Mouse (Mus musculus): ENCODE data around the gene Ruvbl2. TPM values are rescaled to one million over a fixed set of nuclear protein-coding genes. Genes with fewer than 3 reads are reported as not detected.
A peak's percentile ranks its signal among the peaks of the same experiment; 100 is the strongest.

The Ruvbl2 gene
- total RNA-seq, 2 experiments from 2014 or later, result 38.7 to 39.3 TPM

- no peak for DNase-seq
Observed at GRCm38 (mm10) chr7:45421194-45421593, 16.7 kb downstream of the Ruvbl2 start.

GRCm38 (mm10) chr7:45420615-45420919 is 17.3 kb downstream of the Ruvbl2 start, which contains the start of gene Lhb:
Lhb (plus strand) TSS chr7:45420820.
- no peak for DNase-seq

GRCm38 (mm10) chr7:45419859-45420614 is 17.9 kb downstream of the Ruvbl2 start:
- no peak for DNase-seq

- no peak for DNase-seq
Observed at GRCm38 (mm10) chr7:45417962-45418492, 19.9 kb downstream of the Ruvbl2 start.

- no peak for DNase-seq
Observed at GRCm38 (mm10) chr7:45415636-45416035, 22.3 kb downstream of the Ruvbl2 start.

- no peak for DNase-seq
Observed at GRCm38 (mm10) chr7:45414740-45415224, 23.1 kb downstream of the Ruvbl2 start.

GRCm38 (mm10) chr7:45413864-45414739 is 23.8 kb downstream of the Ruvbl2 start:
- no peak for DNase-seq

GRCm38 (mm10) chr7:45413113-45413863 is 24.6 kb downstream of the Ruvbl2 start, which contains the start of gene Ntf5:
Ntf5 (plus strand) TSS chr7:45413695.
- DNase-seq, result peak; percentile 38

- DNase-seq, result no peak
Observed at GRCm38 (mm10) chr7:45412421-45412820, 25.5 kb downstream of the Ruvbl2 start.

- DNase-seq, result no peak
Observed at GRCm38 (mm10) chr7:45409497-45410163, 28.3 kb downstream of the Ruvbl2 start.

- DNase-seq, result no peak
Observed at GRCm38 (mm10) chr7:45408949-45409348, 28.9 kb downstream of the Ruvbl2 start.

GRCm38 (mm10) chr7:45408351-45408750 is 29.5 kb downstream of the Ruvbl2 start:
- no peak for DNase-seq

- DNase-seq, result no peak
Observed at GRCm38 (mm10) chr7:45407836-45408235, 30.1 kb downstream of the Ruvbl2 start.

GRCm38 (mm10) chr7:45406157-45407156 is 31.4 kb downstream of the Ruvbl2 start:
- peak; percentile 62 for DNase-seq

GRCm38 (mm10) chr7:45405091-45406075 is 32.5 kb downstream of the Ruvbl2 start, which contains the start of gene Kcna7:
Kcna7 (plus strand) TSS chr7:45405653.
- peak; percentile 83 for DNase-seq

GRCm38 (mm10) chr7:45403532-45404261 is 34.2 kb downstream of the Ruvbl2 start:
- peak; percentile 71 for DNase-seq

- DNase-seq, result no peak
Observed at GRCm38 (mm10) chr7:45401521-45402085, 36.3 kb downstream of the Ruvbl2 start.

GRCm38 (mm10) chr7:45396787-45397186 is 41.1 kb downstream of the Ruvbl2 start:
- DNase-seq, result no peak
